Mouse (Mus musculus): ENCODE measurements around the gene Atxn7l3b.

GRCm38 (mm10) chr10:112884064-112884463, 44.7 kb downstream of the Atxn7l3b start:
- no peak for TF ChIP-seq GATA1 (IDR thresholded peaks at IDR 0.05; ENCODE audit: borderline replicate concordance, low read length)
- TF ChIP-seq CTCF (IDR thresholded peaks at IDR 0.05; ENCODE audit: low read depth, low read length): no peak
- TF ChIP-seq TAL1 (conservative IDR thresholded peaks at IDR 0.05; ENCODE audit: low read depth, low read length): no peak
- no peak for TF ChIP-seq GATA2 (IDR thresholded peaks at IDR 0.05; ENCODE audit: borderline replicate concordance, low read depth, low read length)
- no peak for TF ChIP-seq POLR2AphosphoS5 (IDR thresholded peaks at IDR 0.05; ENCODE audit: insufficient replicate concordance, low read depth, low read length)
